Mouse (Mus musculus) cerebellum, adult 9-11 months (tissue): ENCODE data around the gene Naaa.

Experiments
- DNase-seq: peaks from one replicate; pipeline ENCODE4 v3.0.0; 2022

Gene Naaa

GRCm38 (mm10) chr5:92277437-92278394 is at the start of gene Naaa:
TSS of gene Naaa (minus strand) at chr5:92278170.
- peak; percentile 90 for DNase-seq

GRCm38 (mm10) chr5:92327367-92327766 is 49.4 kb upstream of the Naaa start:
- DNase-seq = no peak

- no peak for DNase-seq
These were observed 45.3 kb upstream of the Naaa start for GRCm38 (mm10) chr5:92323264-92323663.

GRCm38 (mm10) chr5:92322612-92323011 is 44.6 kb upstream of the Naaa start:
- DNase-seq = no peak

GRCm38 (mm10) chr5:92321631-92322400 is 43.8 kb upstream of the Naaa start:
- DNase-seq = no peak

GRCm38 (mm10) chr5:92318596-92318995 is 40.6 kb upstream of the Naaa start:
- no peak for DNase-seq

GRCm38 (mm10) chr5:92318119-92318518 is 40.1 kb upstream of the Naaa start:
- DNase-seq = no peak

- DNase-seq = no peak
These were observed 35.8 kb upstream of the Naaa start for GRCm38 (mm10) chr5:92313776-92314175.

- peak; percentile 82 for DNase-seq
These were observed 34.2 kb upstream of the Naaa start for GRCm38 (mm10) chr5:92312046-92312715.

GRCm38 (mm10) chr5:92309681-92310511 is 31.9 kb upstream of the Naaa start, which contains the start of gene Sdad1:
TSS of gene Sdad1 (minus strand) at chr5:92310479.
- peak; percentile 93 for DNase-seq

GRCm38 (mm10) chr5:92304291-92304690 is 26.3 kb upstream of the Naaa start:
- no peak for DNase-seq

- no peak for DNase-seq
These were observed 24.3 kb upstream of the Naaa start for GRCm38 (mm10) chr5:92302149-92302840.

GRCm38 (mm10) chr5:92294525-92294924 is 16.6 kb upstream of the Naaa start:
- no peak for DNase-seq

- DNase-seq = no peak
These were observed 13.9 kb upstream of the Naaa start for GRCm38 (mm10) chr5:92291652-92292414.

- DNase-seq = no peak
These were observed 9.9 kb upstream of the Naaa start for GRCm38 (mm10) chr5:92287840-92288239.

- DNase-seq = no peak
These were observed 5.1 kb upstream of the Naaa start for GRCm38 (mm10) chr5:92283107-92283506.

- DNase-seq = no peak
These were observed 4.6 kb upstream of the Naaa start for GRCm38 (mm10) chr5:92282571-92282970.

- DNase-seq = no peak
These were observed 1.1 kb upstream of the Naaa start for GRCm38 (mm10) chr5:92278942-92279537.

GRCm38 (mm10) chr5:92270496-92270895 is 7.5 kb downstream of the Naaa start:
- DNase-seq = no peak

- DNase-seq = peak; percentile 58
These were observed 14.1 kb downstream of the Naaa start for GRCm38 (mm10) chr5:92263761-92264359.
